Mouse (Mus musculus): ENCODE results near the gene Etv3.

DNA sequence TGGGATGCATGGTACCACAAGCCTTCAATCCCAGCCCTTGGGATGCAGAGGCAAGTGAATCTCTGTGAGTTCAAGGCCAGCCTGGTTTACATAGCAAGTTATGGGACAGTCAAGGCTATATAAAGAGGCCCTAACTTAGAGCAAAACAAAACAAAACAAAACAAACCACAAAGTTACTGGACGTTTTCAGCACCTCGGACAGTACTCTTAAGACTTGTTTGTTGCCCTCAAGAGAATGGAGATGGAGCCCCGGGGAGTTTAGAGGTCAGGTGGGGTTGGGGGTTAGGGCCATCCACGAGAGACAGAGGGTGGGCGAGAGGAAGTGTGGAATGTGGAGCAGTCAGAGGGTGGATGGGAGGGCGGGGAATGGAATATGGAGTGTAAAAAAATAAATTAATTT is 50.6 kb downstream of the Etv3 start:
- no peak for TF ChIP-seq POLR2A (IDR thresholded peaks at IDR 0.05; ENCODE audit: insufficient read length, low read depth)
- TF ChIP-seq USF1 (IDR thresholded peaks at IDR 0.05; ENCODE audit: low read depth) = no peak
- no peak for TF ChIP-seq MYOG (IDR thresholded peaks at IDR 0.05; ENCODE audit: control insufficient read depth in 1 of 3, insufficient read depth in 1 of 3, insufficient read length in 2 of 3, low read depth in 2 of 3)
- TF ChIP-seq MYOD1 (IDR thresholded peaks at IDR 0.05; ENCODE audit: control insufficient read depth in 1 of 3, insufficient read length in 2 of 3, low read depth in 2 of 3) = no peak
- TF ChIP-seq MAX (IDR thresholded peaks at IDR 0.05; ENCODE audit: low read depth) = no peak
- no peak for TF ChIP-seq TCF12 (IDR thresholded peaks at IDR 0.05; ENCODE audit: insufficient read depth, poor library complexity, severe bottlenecking)
- TF ChIP-seq E2F4 (IDR thresholded peaks at IDR 0.05; ENCODE audit: insufficient read depth) = no peak
- no peak for TF ChIP-seq CEBPB (IDR thresholded peaks at IDR 0.05; ENCODE audit: insufficient read depth, poor library complexity, severe bottlenecking)
- TF ChIP-seq POLR2AphosphoS2 (IDR thresholded peaks at IDR 0.05; ENCODE audit: insufficient read length, low read depth) = no peak
- no peak for TF ChIP-seq SRF (IDR thresholded peaks at IDR 0.05; ENCODE audit: control insufficient read depth, insufficient read length, low read depth)
- TF ChIP-seq TCF3 (IDR thresholded peaks at IDR 0.05; ENCODE audit: insufficient read length, low read depth) = no peak
- TF ChIP-seq REST (IDR thresholded peaks at IDR 0.05; ENCODE audit: insufficient read depth, insufficient read length) = no peak

All from myocyte (in vitro differentiated cells).